Mouse (Mus musculus) forebrain, embryonic 16.5 days (tissue): ENCODE results near the gene Rbm20. TPM values are rescaled to one million over a fixed set of nuclear protein-coding genes. Genes with fewer than 3 reads are reported as not detected.
A peak's percentile ranks its signal among the peaks of the same experiment; 100 is the strongest.
"Not testable (repeated sequence)": the region's sequence is repeated elsewhere in the genome, so short reads cannot be mapped to it uniquely, and the experiment has no call there.

Experiments used
- ATAC-seq: fragments of 200-750 bp; cut with Nextera tagmentation; 2 replicates; pipeline ENCODE4 v1.8.0; 2017; ENCODE audit warnings: mild to moderate bottlenecking, moderate library complexity
- H3K27ac ChIP-seq: fragments of 300-500 bp; sonication (generic); 2 replicates; pipeline ENCODE4 v1.5.1; 2014; ENCODE audit warnings: low read length, control low read depth
- H3K27me3 ChIP-seq: fragments of 300-500 bp; sonication (generic); replicated peaks from 2 replicates; pipeline ENCODE4 v1.6.1; 2014; ENCODE audit warnings: low read length; ENCODE audit not compliant: control insufficient read depth, insufficient read depth
- H3K36me3 ChIP-seq: fragments of 300-500 bp; sonication (generic); 2 replicates; pipeline ENCODE4 v1.6.1; 2014; ENCODE audit not compliant: control insufficient read depth, insufficient read depth
- H3K4me1 ChIP-seq: fragments of 300-500 bp; sonication (generic); replicated peaks from 2 replicates; pipeline ENCODE4 v1.6.1; 2014; ENCODE audit warnings: low read length; ENCODE audit not compliant: control insufficient read depth, insufficient read depth
- H3K4me2 ChIP-seq: fragments of 300-500 bp; sonication (generic); 2 replicates; pipeline ENCODE4 v1.6.1; 2014; ENCODE audit warnings: mild to moderate bottlenecking, low read length, control low read depth
- H3K4me3 ChIP-seq: fragments of 300-500 bp; sonication (generic); replicated peaks from 2 replicates; pipeline ENCODE4 v1.5.1; 2014; ENCODE audit warnings: mild to moderate bottlenecking, low read length, control low read depth
- H3K9ac ChIP-seq: fragments of 300-500 bp; sonication (generic); replicated peaks from 2 replicates; pipeline ENCODE4 v1.6.1; 2014; ENCODE audit warnings: low read depth, low read length, control low read depth
- H3K9me3 ChIP-seq: fragments of 300-500 bp; sonication (generic); 2 replicates; pipeline ENCODE4 v1.6.1; 2016; ENCODE audit warnings: low read length; ENCODE audit not compliant: control insufficient read depth
- WGBS: fragments of 180-500 bp; shearing (Covaris S2); extraction: QIAGEN DNeasy Blood & Tissue Kit; methylation state at CpG from one replicate; pipeline ENCODE4 v1.1.7; 2014; 5-methylcytosine and 5-hydroxymethylcytosine counted together
- polyA plus RNA-seq: library from polyadenylated mRNA; unstranded; fragments of >200 nt; fragmentation: Nextera tagmentation; extraction: Ambion mirVana; gene quantifications from 2 replicates; pipeline ENCODE4 v1.2.1, GENCODE M21; 2015

Gene Rbm20
- polyA plus RNA-seq, 1 experiment from 2014 or later = 3.9 TPM

GRCm38 (mm10) chr19:53800365-53800999, 123.4 kb downstream of the Rbm20 start:
- H3K27me3 ChIP-seq = no peaks in the 10 kb centered on the region
- H3K4me3 ChIP-seq = no peak overlapping the region
- no peaks in the 10 kb centered on the region for H3K36me3 ChIP-seq
- H3K4me2 ChIP-seq = no peak overlapping the region
- 84% methylated on average over 15 of the region's 15 CpGs for WGBS
- H3K9ac ChIP-seq = no peak overlapping the region
- no peak overlapping the region for H3K27ac ChIP-seq
- H3K4me1 ChIP-seq = no peaks in the 10 kb centered on the region
- no peaks in the 10 kb centered on the region for H3K9me3 ChIP-seq
- no peak for ATAC-seq

GRCm38 (mm10) chr19:53801380-53801779, 124.3 kb downstream of the Rbm20 start:
- H3K9ac ChIP-seq = no peak overlapping the region
- no peak overlapping the region for H3K27ac ChIP-seq
- H3K27me3 ChIP-seq = no peaks in the 10 kb centered on the region
- H3K36me3 ChIP-seq = no peaks in the 10 kb centered on the region
- peaks cover 4% of the 10 kb centered on the region; the same call in 1 of the 2 replicates for H3K4me1 ChIP-seq
- no peaks in the 10 kb centered on the region for H3K9me3 ChIP-seq
- WGBS = 87% methylated on average over 5 of the region's 5 CpGs
- no peak for ATAC-seq
- no peak overlapping the region for H3K4me3 ChIP-seq
- no peak overlapping the region for H3K4me2 ChIP-seq

- 79% methylated on average over 11 of the region's 11 CpGs for WGBS
- Histone ChIP-seq H3K9me3 (no peaks in the 10 kb centered on the region), H3K4me2 (no peak overlapping the region), H3K27me3 (no peaks in the 10 kb centered on the region), H3K9ac (no peak overlapping the region), H3K27ac (no peak overlapping the region), H3K36me3 (no peaks in the 10 kb centered on the region), H3K4me3 (no peak overlapping the region), H3K4me1 (peaks cover 5% of the 10 kb centered on the region; the same call in 1 of the 2 replicates)
- no peak for ATAC-seq
Measured at GRCm38 (mm10) chr19:53801789-53802683, 124.9 kb downstream of the Rbm20 start.

GRCm38 (mm10) chr19:53803954-53804353, 126.8 kb downstream of the Rbm20 start:
- no peaks in the 10 kb centered on the region for H3K27me3 ChIP-seq
- H3K9me3 ChIP-seq = no peaks in the 10 kb centered on the region
- 61% methylated on average over 2 of the region's 2 CpGs for WGBS
- H3K36me3 ChIP-seq = no peaks in the 10 kb centered on the region
- H3K4me2 ChIP-seq = no peak overlapping the region
- no peak for ATAC-seq
- H3K4me1 ChIP-seq = peaks cover 5% of the 10 kb centered on the region; the same call in 1 of the 2 replicates
- no peak overlapping the region for H3K4me3 ChIP-seq
- no peak overlapping the region for H3K9ac ChIP-seq
- no peak overlapping the region for H3K27ac ChIP-seq

GRCm38 (mm10) chr19:53805063-53805462, 128.0 kb downstream of the Rbm20 start:
- Histone ChIP-seq H3K27me3 (no peaks in the 10 kb centered on the region), H3K9ac (no peak overlapping the region), H3K4me1 (peaks cover 5% of the 10 kb centered on the region; the same call in 1 of the 2 replicates), H3K4me2 (no peak overlapping the region), H3K36me3 (no peaks in the 10 kb centered on the region), H3K27ac (no peak overlapping the region), H3K9me3 (no peaks in the 10 kb centered on the region), H3K4me3 (no peak overlapping the region)
- no peak for ATAC-seq
- WGBS = 80% methylated on average over 3 of the region's 3 CpGs

- no peaks in the 10 kb centered on the region for H3K27me3 ChIP-seq
- peak; percentile 78 for ATAC-seq
- H3K9ac ChIP-seq = no peak overlapping the region
- H3K4me1 ChIP-seq = peaks cover 5% of the 10 kb centered on the region; the same call in 1 of the 2 replicates
- 39% methylated on average over 7 of the region's 7 CpGs for WGBS
- no peak overlapping the region for H3K4me3 ChIP-seq
- no peaks in the 10 kb centered on the region for H3K36me3 ChIP-seq
- H3K9me3 ChIP-seq = no peaks in the 10 kb centered on the region
- H3K27ac ChIP-seq = no peak overlapping the region
- no peak overlapping the region for H3K4me2 ChIP-seq
Measured at GRCm38 (mm10) chr19:53806126-53806525, 129.0 kb downstream of the Rbm20 start.

GRCm38 (mm10) chr19:53806526-53807275, 129.6 kb downstream of the Rbm20 start:
- H3K4me2 ChIP-seq, ATAC-seq, H3K36me3 ChIP-seq, H3K27me3 ChIP-seq, H3K27ac ChIP-seq, H3K4me1 ChIP-seq, H3K9me3 ChIP-seq, H3K4me3 ChIP-seq, H3K9ac ChIP-seq: not testable (repeated sequence)
- 88% methylated on average over 6 of the region's 6 CpGs for WGBS

GRCm38 (mm10) chr19:53807276-53807801, 130.2 kb downstream of the Rbm20 start:
- 92% methylated on average over 5 of the region's 5 CpGs for WGBS
- no peaks in the 10 kb centered on the region for H3K9me3 ChIP-seq
- no peaks in the 10 kb centered on the region for H3K36me3 ChIP-seq
- no peak overlapping the region for H3K4me2 ChIP-seq
- H3K9ac ChIP-seq = no peak overlapping the region
- no peak overlapping the region for H3K27ac ChIP-seq
- ATAC-seq = no peak
- H3K4me1 ChIP-seq = peaks cover 5% of the 10 kb centered on the region; the same call in 1 of the 2 replicates
- H3K27me3 ChIP-seq = no peaks in the 10 kb centered on the region
- no peak overlapping the region for H3K4me3 ChIP-seq
